Mouse (Mus musculus): ENCODE results near the gene Vamp4. TPM values are rescaled to one million over a fixed set of nuclear protein-coding genes. Genes with fewer than 3 reads are reported as not detected.
"Not testable (repeated sequence)": the region's sequence is repeated elsewhere in the genome, so short reads cannot be mapped to it uniquely, and the experiment has no call there.

Gene Vamp4
- polyA plus RNA-seq, 1 experiment from 2014 or later, result 46.4 TPM

GRCm38 (mm10) chr1:162609633-162610250 lies 39.4 kb downstream of the Vamp4 start:
- no peaks in the 10 kb centered on the region for H3K27me3 ChIP-seq (replicated peaks; ENCODE audit: control insufficient read depth, insufficient read depth, low read length)
- no peaks in the 10 kb centered on the region for H3K4me1 ChIP-seq (ENCODE audit: control insufficient read depth, insufficient read depth, low read length)
- no peaks in the 10 kb centered on the region for H3K36me3 ChIP-seq (ENCODE audit: control insufficient read depth, insufficient read depth, low read length)
- H3K9ac ChIP-seq (ENCODE audit: low read depth, low read length), result no peak overlapping the region
- no peak overlapping the region for H3K4me2 ChIP-seq (ENCODE audit: low read depth, low read length)
- WGBS, result 51% methylated on average over 9 of the region's 9 CpGs
- H3K9me3 ChIP-seq (ENCODE audit: control insufficient read depth, low read length), result no peaks in the 10 kb centered on the region
- ATAC-seq, result no peak
- no peak overlapping the region for H3K4me3 ChIP-seq (ENCODE audit: low read length)
- H3K27ac ChIP-seq (ENCODE audit: low read length), result no peak overlapping the region

DNA sequence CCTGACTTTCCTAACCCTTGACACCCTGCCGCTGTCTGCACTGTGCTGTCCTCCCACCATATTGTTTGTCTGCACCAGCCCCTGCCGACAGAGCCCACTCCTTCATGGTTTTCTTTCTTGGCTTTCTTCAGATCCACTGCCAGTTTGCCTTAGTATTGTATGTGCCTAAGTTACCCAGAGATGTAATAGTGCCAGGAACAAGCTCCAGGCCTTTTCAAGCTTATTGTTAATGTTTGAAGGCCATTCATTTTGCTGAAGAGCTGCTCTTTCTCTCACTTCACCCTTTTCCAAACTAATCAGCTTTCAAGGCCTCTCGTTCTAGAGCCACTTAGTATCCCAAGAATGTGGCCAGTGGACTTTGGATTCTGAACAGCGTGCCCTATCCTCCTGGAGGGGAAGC lies 40.9 kb downstream of the Vamp4 start:
- H3K27me3 ChIP-seq (replicated peaks; ENCODE audit: control insufficient read depth, insufficient read depth, low read length), result no peaks in the 10 kb centered on the region
- 56% methylated on average over 4 of the region's 4 CpGs for WGBS
- H3K4me3 ChIP-seq (ENCODE audit: low read length), result no peak overlapping the region
- H3K27ac ChIP-seq (ENCODE audit: low read length), result no peak overlapping the region
- no peak overlapping the region for H3K4me2 ChIP-seq (ENCODE audit: low read depth, low read length)
- no peaks in the 10 kb centered on the region for H3K36me3 ChIP-seq (ENCODE audit: control insufficient read depth, insufficient read depth, low read length)
- H3K9me3 ChIP-seq (ENCODE audit: control insufficient read depth, low read length), result no peaks in the 10 kb centered on the region
- no peak for ATAC-seq
- no peaks in the 10 kb centered on the region for H3K4me1 ChIP-seq (ENCODE audit: control insufficient read depth, insufficient read depth, low read length)
- H3K9ac ChIP-seq (ENCODE audit: low read depth, low read length), result no peak overlapping the region

DNA sequence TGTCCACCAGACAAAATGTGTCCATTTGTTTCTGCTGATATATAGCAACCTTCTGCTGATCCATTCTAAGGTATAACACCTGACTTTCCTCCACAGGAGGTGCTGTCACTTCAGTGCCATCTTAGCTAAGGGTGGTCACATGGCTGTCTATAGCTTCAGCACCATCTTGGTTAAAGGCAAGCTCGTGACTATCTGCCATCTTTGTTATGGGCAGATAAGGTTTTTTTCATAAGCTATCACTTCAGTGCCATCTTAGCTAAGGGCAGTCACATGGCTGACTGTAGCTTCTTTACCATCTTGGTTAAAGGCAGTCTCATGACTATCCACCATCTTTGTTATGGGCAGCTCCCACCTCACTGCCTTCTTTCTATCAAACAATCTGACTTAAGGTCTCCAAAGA lies 45.2 kb downstream of the Vamp4 start:
- H3K27ac ChIP-seq (ENCODE audit: low read length), result no peak overlapping the region
- H3K4me2 ChIP-seq (ENCODE audit: low read depth, low read length), result no peak overlapping the region
- no peaks in the 10 kb centered on the region for H3K27me3 ChIP-seq (replicated peaks; ENCODE audit: control insufficient read depth, insufficient read depth, low read length)
- no peak overlapping the region for H3K9ac ChIP-seq (ENCODE audit: low read depth, low read length)
- H3K9me3 ChIP-seq (ENCODE audit: control insufficient read depth, low read length), result no peaks in the 10 kb centered on the region
- ATAC-seq, result no peak
- H3K36me3 ChIP-seq (ENCODE audit: control insufficient read depth, insufficient read depth, low read length), result no peaks in the 10 kb centered on the region
- H3K4me1 ChIP-seq (ENCODE audit: control insufficient read depth, insufficient read depth, low read length), result no peaks in the 10 kb centered on the region
- 98% methylated on average over 1 of the region's 1 CpGs for WGBS
- H3K4me3 ChIP-seq (ENCODE audit: low read length), result no peak overlapping the region

GRCm38 (mm10) chr1:162620487-162620886 lies 50.2 kb downstream of the Vamp4 start:
- H3K4me3 ChIP-seq (ENCODE audit: low read length), result no peak overlapping the region
- WGBS, result 68% methylated on average over 4 of the region's 4 CpGs

DNA sequence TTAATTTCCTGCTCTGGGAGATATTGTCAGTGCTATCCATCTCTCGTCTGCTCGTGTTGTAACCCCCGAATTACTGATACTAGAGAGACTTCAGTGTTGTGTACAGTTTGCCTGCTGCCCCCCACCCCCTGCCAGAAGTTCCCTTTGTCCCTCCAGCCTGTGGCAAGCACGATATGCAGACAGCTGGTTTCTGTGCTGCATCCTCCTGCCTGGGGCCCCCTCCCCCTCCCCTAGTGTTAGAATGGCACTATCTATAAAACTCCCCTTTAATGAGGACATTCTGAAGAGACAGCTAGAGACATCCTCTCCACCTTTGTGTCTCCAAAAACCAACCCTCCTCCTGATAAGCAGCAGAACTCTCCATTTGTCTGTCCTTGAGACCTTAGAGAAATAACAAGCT lies 53.6 kb downstream of the Vamp4 start:
- Histone ChIP-seq H3K4me3 (ENCODE audit: low read length) (no peak overlapping the region), H3K36me3 (ENCODE audit: control insufficient read depth, insufficient read depth, low read length) (no peaks in the 10 kb centered on the region), H3K4me2 (ENCODE audit: low read depth, low read length) (no peak overlapping the region), H3K27ac (ENCODE audit: low read length) (no peak overlapping the region), H3K4me1 (ENCODE audit: control insufficient read depth, insufficient read depth, low read length) (0 out of 2 replicates have a peak, but pooled peaks cover 4% of the 10 kb centered on the region), H3K27me3 (replicated peaks; ENCODE audit: control insufficient read depth, insufficient read depth, low read length) (no peaks in the 10 kb centered on the region), H3K9ac (ENCODE audit: low read depth, low read length) (no peak overlapping the region), H3K9me3 (ENCODE audit: control insufficient read depth, low read length) (no peaks in the 10 kb centered on the region)
- 27% methylated on average over 4 of the region's 4 CpGs for WGBS
- ATAC-seq, result no peak

More at GRCm38 (mm10) chr1:162620487-162620886, 50.2 kb downstream of the Vamp4 start:
- Histone ChIP-seq H3K36me3 (ENCODE audit: control insufficient read depth, insufficient read depth, low read length) (no peaks in the 10 kb centered on the region), H3K27ac (ENCODE audit: low read length) (no peak overlapping the region), H3K4me2 (ENCODE audit: low read depth, low read length) (no peak overlapping the region), H3K9ac (ENCODE audit: low read depth, low read length) (no peak overlapping the region), H3K27me3 (replicated peaks; ENCODE audit: control insufficient read depth, insufficient read depth, low read length) (no peaks in the 10 kb centered on the region), H3K4me1 (ENCODE audit: control insufficient read depth, insufficient read depth, low read length) (0 out of 2 replicates have a peak, but pooled peaks cover 4% of the 10 kb centered on the region), H3K9me3 (ENCODE audit: control insufficient read depth, low read length) (no peaks in the 10 kb centered on the region)
- no peak for ATAC-seq

DNA sequence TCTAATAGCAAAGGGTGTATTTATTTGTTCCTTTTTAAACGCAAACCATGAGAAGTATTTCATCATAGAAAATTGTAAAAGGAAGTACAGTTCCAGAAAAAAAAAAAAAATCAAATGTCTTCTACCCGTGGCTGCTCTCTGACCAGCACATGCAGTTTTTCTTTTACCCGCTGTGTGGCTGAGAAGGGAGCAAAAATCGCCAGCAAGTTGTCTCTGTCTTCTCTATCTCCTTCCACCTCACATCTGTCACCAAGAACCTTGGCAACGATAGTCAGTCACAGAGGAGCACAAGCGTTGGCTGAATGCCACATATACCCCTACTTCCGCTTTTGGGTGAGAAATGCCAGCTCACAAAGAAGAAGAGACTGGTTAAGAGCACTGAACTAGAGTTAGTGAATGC lies 54.9 kb downstream of the Vamp4 start:
- no peak overlapping the region for H3K4me2 ChIP-seq (ENCODE audit: low read depth, low read length)
- H3K27ac ChIP-seq (ENCODE audit: low read length), result no peak overlapping the region
- H3K9me3 ChIP-seq (ENCODE audit: control insufficient read depth, low read length), result no peaks in the 10 kb centered on the region
- H3K36me3 ChIP-seq (ENCODE audit: control insufficient read depth, insufficient read depth, low read length), result no peaks in the 10 kb centered on the region
- 0 out of 2 replicates have a peak, but pooled peaks cover 4% of the 10 kb centered on the region for H3K4me1 ChIP-seq (ENCODE audit: control insufficient read depth, insufficient read depth, low read length)
- no peaks in the 10 kb centered on the region for H3K27me3 ChIP-seq (replicated peaks; ENCODE audit: control insufficient read depth, insufficient read depth, low read length)
- no peak for ATAC-seq
- H3K9ac ChIP-seq (ENCODE audit: low read depth, low read length), result no peak overlapping the region
- H3K4me3 ChIP-seq (ENCODE audit: low read length), result no peak overlapping the region
- 44% methylated on average over 7 of the region's 7 CpGs for WGBS

- H3K4me3 ChIP-seq (ENCODE audit: low read length); H3K4me2 ChIP-seq (ENCODE audit: low read depth, low read length); H3K9me3 ChIP-seq (ENCODE audit: control insufficient read depth, low read length); ATAC-seq; H3K36me3 ChIP-seq (ENCODE audit: control insufficient read depth, insufficient read depth, low read length); H3K27me3 ChIP-seq (replicated peaks; ENCODE audit: control insufficient read depth, insufficient read depth, low read length); H3K4me1 ChIP-seq (ENCODE audit: control insufficient read depth, insufficient read depth, low read length); H3K9ac ChIP-seq (ENCODE audit: low read depth, low read length); H3K27ac ChIP-seq (ENCODE audit: low read length): not testable (repeated sequence)
- 81% methylated on average over 4 of the region's 4 CpGs for WGBS
These were observed 57.5 kb downstream of the Vamp4 start for GRCm38 (mm10) chr1:162627821-162628220.

GRCm38 (mm10) chr1:162628326-162628725 lies 58.0 kb downstream of the Vamp4 start:
- not testable (repeated sequence) for H3K9me3 ChIP-seq (ENCODE audit: control insufficient read depth, low read length); H3K4me3 ChIP-seq (ENCODE audit: low read length); H3K4me1 ChIP-seq (ENCODE audit: control insufficient read depth, insufficient read depth, low read length); H3K4me2 ChIP-seq (ENCODE audit: low read depth, low read length); H3K27ac ChIP-seq (ENCODE audit: low read length); H3K9ac ChIP-seq (ENCODE audit: low read depth, low read length); H3K36me3 ChIP-seq (ENCODE audit: control insufficient read depth, insufficient read depth, low read length); ATAC-seq; H3K27me3 ChIP-seq (replicated peaks; ENCODE audit: control insufficient read depth, insufficient read depth, low read length)
- WGBS, result 94% methylated on average over 15 of the region's 15 CpGs

GRCm38 (mm10) chr1:162635291-162635931 lies 65.1 kb downstream of the Vamp4 start:
- H3K9me3 ChIP-seq (ENCODE audit: control insufficient read depth, low read length); H3K36me3 ChIP-seq (ENCODE audit: control insufficient read depth, insufficient read depth, low read length); H3K4me3 ChIP-seq (ENCODE audit: low read length); H3K4me2 ChIP-seq (ENCODE audit: low read depth, low read length); H3K27ac ChIP-seq (ENCODE audit: low read length); H3K4me1 ChIP-seq (ENCODE audit: control insufficient read depth, insufficient read depth, low read length); H3K27me3 ChIP-seq (replicated peaks; ENCODE audit: control insufficient read depth, insufficient read depth, low read length); H3K9ac ChIP-seq (ENCODE audit: low read depth, low read length); ATAC-seq: not testable (repeated sequence)
- WGBS, result 52% methylated on average over 1 of the region's 1 CpGs

DNA sequence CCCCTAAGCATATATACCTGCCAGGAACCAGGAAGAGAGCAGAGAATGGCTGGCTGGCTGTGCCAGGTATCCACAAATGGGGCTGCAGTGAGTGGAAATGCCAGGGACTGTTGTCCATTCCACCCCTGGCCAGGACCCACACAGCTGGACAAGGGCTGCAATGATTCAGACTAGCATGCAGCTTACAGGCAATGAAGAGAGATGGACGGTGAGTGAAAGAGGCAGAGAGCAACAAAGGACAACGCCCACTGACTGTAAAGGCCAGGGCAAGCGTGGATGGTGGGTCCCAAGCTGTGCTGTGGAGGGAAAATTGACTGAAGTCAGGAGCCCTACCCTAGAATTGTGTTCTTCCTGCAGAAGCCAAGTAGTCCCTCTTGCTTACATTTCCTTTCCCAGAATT lies 66.2 kb downstream of the Vamp4 start:
- Histone ChIP-seq H3K27ac (ENCODE audit: low read length) (no peak overlapping the region), H3K27me3 (replicated peaks; ENCODE audit: control insufficient read depth, insufficient read depth, low read length) (no peaks in the 10 kb centered on the region), H3K9ac (ENCODE audit: low read depth, low read length) (no peak overlapping the region), H3K4me3 (ENCODE audit: low read length) (no peak overlapping the region), H3K4me1 (ENCODE audit: control insufficient read depth, insufficient read depth, low read length) (no peaks in the 10 kb centered on the region), H3K4me2 (ENCODE audit: low read depth, low read length) (no peak overlapping the region), H3K9me3 (ENCODE audit: control insufficient read depth, low read length) (no peaks in the 10 kb centered on the region), H3K36me3 (ENCODE audit: control insufficient read depth, insufficient read depth, low read length) (no peaks in the 10 kb centered on the region)
- ATAC-seq, result no peak
- 69% methylated on average over 3 of the region's 3 CpGs for WGBS

Measured in intestine, embryonic 16.5 days (tissue).